Mouse (Mus musculus): ENCODE measurements around the gene Scyl1. TPM values are rescaled to one million over a fixed set of nuclear protein-coding genes. Genes with fewer than 3 reads are reported as not detected.

Gene Scyl1
- total and polyA plus RNA-seq, 3 experiments = 36.0 to 64.1 TPM; not detected in 1

GRCm38 (mm10) chr19:5799566-5800349 lies 28.5 kb upstream of the Scyl1 start:
- peak overlapping the region; percentile 98 for H3K27ac ChIP-seq (ENCODE audit: control insufficient read depth, low read depth, low read length)
- H3K79me2 ChIP-seq (ENCODE audit: control insufficient read depth, insufficient read depth, low read length, poor library complexity) = peaks cover 50% of the 10 kb centered on the region
- H3K36me3 ChIP-seq (ENCODE audit: control insufficient read depth in 1 of 2, insufficient read depth in 2 of 2, low read length in 2 of 2) = peaks cover 15 to 36% of the 10 kb centered on the region in 2 experiments
- peaks cover 0 to 26% of the 10 kb centered on the region in 2 experiments; a peak in 2 of 4 replicates for H3K4me1 ChIP-seq (ENCODE audit: control insufficient read depth in 1 of 2, insufficient read depth in 2 of 2, low read length in 2 of 2)
- peak overlapping the region; percentile 58 to 84 for H3K4me3 ChIP-seq (ENCODE audit: control insufficient read depth in 1 of 2, insufficient read depth in 1 of 2, low read depth in 2 of 2, low read length in 2 of 2)
- no peaks in the 10 kb centered on the region for H3K27me3 ChIP-seq (ENCODE audit: control insufficient read depth in 1 of 2, insufficient read depth in 2 of 2, low read length in 2 of 2)
- H3K9me3 ChIP-seq (replicated peaks; ENCODE audit: insufficient read depth, low read length) = no peaks in the 10 kb centered on the region
- TF ChIP-seq MYB (IDR thresholded peaks at IDR 0.05; ENCODE audit: low read depth, low read length) (0 out of 2 replicates have a peak, but pooled peaks have one; percentile 5), HCFC1 (IDR thresholded peaks at IDR 0.05; ENCODE audit: low read depth, low read length) (0 out of 2 replicates have a peak, but pooled peaks have one; percentile 28), SIN3A (IDR thresholded peaks at IDR 0.05; ENCODE audit: low read length) (peak; percentile 59), RCOR1 (IDR thresholded peaks at IDR 0.05; ENCODE audit: low read depth, low read length) (peak; percentile 6; the same call in 1 of the 2 replicates), TBP (IDR thresholded peaks at IDR 0.05; ENCODE audit: low read depth, low read length) (peak; percentile 29; the same call in 1 of the 2 replicates), POLR2A (IDR thresholded peaks at IDR 0.05; ENCODE audit: control insufficient read depth in 1 of 2, insufficient read depth in 1 of 2, low read depth in 1 of 2, low read length in 2 of 2, poor library complexity in 1 of 2) (peak in 1 of 2 experiments; percentile 32; a peak in 3 of 4 replicates), NELFE (IDR thresholded peaks at IDR 0.05; ENCODE audit: low read depth, low read length) (no peak), UBTF (IDR thresholded peaks at IDR 0.05; ENCODE audit: borderline replicate concordance, insufficient read depth, low read depth, low read length) (peak; percentile 51; the same call in 1 of the 2 replicates), CHD1 (IDR thresholded peaks at IDR 0.05; ENCODE audit: low read depth, low read length) (peak; percentile 35; the same call in 1 of the 2 replicates), MYC (IDR thresholded peaks at IDR 0.05; ENCODE audit: low read depth, low read length) (0 out of 2 replicates have a peak, but pooled peaks have one; percentile 11), POLR2AphosphoS5 (IDR thresholded peaks at IDR 0.05; ENCODE audit: borderline replicate concordance, low read depth, low read length) (no peak), ZNF384 (IDR thresholded peaks at IDR 0.05; ENCODE audit: low read depth, low read length) (no peak)
- H3K9ac ChIP-seq (ENCODE audit: control insufficient read depth, low read depth, low read length, poor library complexity, severe bottlenecking) = peak overlapping the region; percentile 90
- peak; percentile 50 for DNase-seq (ENCODE audit: low read depth, low spot score)

GRCm38 (mm10) chr19:5798700-5799479 lies 27.7 kb upstream of the Scyl1 start:
- H3K79me2 ChIP-seq (ENCODE audit: control insufficient read depth, insufficient read depth, low read length, poor library complexity) = peaks cover 50% of the 10 kb centered on the region
- peaks cover 15 to 32% of the 10 kb centered on the region in 2 experiments for H3K36me3 ChIP-seq (ENCODE audit: control insufficient read depth in 1 of 2, insufficient read depth in 2 of 2, low read length in 2 of 2)
- DNase-seq (ENCODE audit: low read depth, low spot score) = peak; percentile 90
- peaks cover 0 to 18% of the 10 kb centered on the region in 2 experiments; a peak in 1 of 4 replicates for H3K4me1 ChIP-seq (ENCODE audit: control insufficient read depth in 1 of 2, insufficient read depth in 2 of 2, low read length in 2 of 2)
- H3K27ac ChIP-seq (ENCODE audit: control insufficient read depth, low read depth, low read length) = peak overlapping the region; percentile 77
- no peaks in the 10 kb centered on the region for H3K9me3 ChIP-seq (replicated peaks; ENCODE audit: insufficient read depth, low read length)
- no peaks in the 10 kb centered on the region for H3K27me3 ChIP-seq (ENCODE audit: control insufficient read depth in 1 of 2, insufficient read depth in 2 of 2, low read length in 2 of 2)
- peak overlapping the region; percentile 58 to 67 for H3K4me3 ChIP-seq (ENCODE audit: control insufficient read depth in 1 of 2, insufficient read depth in 1 of 2, low read depth in 2 of 2, low read length in 2 of 2)
- peak overlapping the region; percentile 90 for H3K9ac ChIP-seq (ENCODE audit: control insufficient read depth, low read depth, low read length, poor library complexity, severe bottlenecking)
- TF ChIP-seq BHLHE40 (IDR thresholded peaks at IDR 0.05; ENCODE audit: borderline replicate concordance, low read depth, low read length) (peak; percentile 38; the same call in 1 of the 2 replicates), ZMIZ1 (IDR thresholded peaks at IDR 0.05; ENCODE audit: low read depth, low read length) (peak; percentile 61; the same call in 1 of the 2 replicates), MAX (IDR thresholded peaks at IDR 0.05; ENCODE audit: low read length) (peak; percentile 23; the same call in 1 of the 2 replicates), ZC3H11A (IDR thresholded peaks at IDR 0.05; ENCODE audit: low read depth, low read length) (no peak; the same call in 1 of the 2 replicates), CHD2 (IDR thresholded peaks at IDR 0.05; ENCODE audit: low read length) (no peak; the same call in 1 of the 2 replicates), TCF12 (IDR thresholded peaks at IDR 0.05; ENCODE audit: low read depth, low read length) (peak; percentile 99), POLR2A (IDR thresholded peaks at IDR 0.05; ENCODE audit: control insufficient read depth in 1 of 2, insufficient read depth in 1 of 2, low read depth in 1 of 2, low read length in 2 of 2, poor library complexity in 1 of 2) (peak in 1 of 2 experiments; percentile 67; a peak in 2 of 4 replicates), UBTF (IDR thresholded peaks at IDR 0.05; ENCODE audit: borderline replicate concordance, insufficient read depth, low read depth, low read length) (0 out of 2 replicates have a peak, but pooled peaks have one; percentile 36), ZNF384 (IDR thresholded peaks at IDR 0.05; ENCODE audit: low read depth, low read length) (peak; percentile 91), E2F4 (IDR thresholded peaks at IDR 0.05; ENCODE audit: borderline replicate concordance, low read depth, low read length) (no peak), NRF1 (IDR thresholded peaks at IDR 0.05; ENCODE audit: insufficient read depth, low read depth, low read length, poor library complexity, severe bottlenecking) (no peak), NELFE (IDR thresholded peaks at IDR 0.05; ENCODE audit: low read depth, low read length) (0 out of 2 replicates have a peak, but pooled peaks have one; percentile 12), USF1 (IDR thresholded peaks at IDR 0.05; ENCODE audit: low read depth, low read length) (no peak), MEF2A (IDR thresholded peaks at IDR 0.05; ENCODE audit: extremely low read depth, insufficient replicate concordance, low read depth, low read length, poor library complexity, severe bottlenecking) (0 out of 2 replicates have a peak, but pooled peaks have one; percentile 11), POLR2AphosphoS2 (IDR thresholded peaks at IDR 0.05; ENCODE audit: low read length) (peak; percentile 63), JUND (IDR thresholded peaks at IDR 0.05; ENCODE audit: low read depth, low read length) (no peak), MAFK (IDR thresholded peaks at IDR 0.05; ENCODE audit: borderline replicate concordance, low read depth, low read length) (peak; percentile 17; the same call in 1 of the 2 replicates)
